Mouse (Mus musculus) ES-CJ7 (cell line): Measurements from ENCODE around the gene Pdcd6ip.

Experiments used
- DNase-seq: peaks from one replicate; pipeline ENCODE4 v3.0.0; 2011; ENCODE audit warnings: low read depth, low spot score

The Pdcd6ip gene

DNA sequence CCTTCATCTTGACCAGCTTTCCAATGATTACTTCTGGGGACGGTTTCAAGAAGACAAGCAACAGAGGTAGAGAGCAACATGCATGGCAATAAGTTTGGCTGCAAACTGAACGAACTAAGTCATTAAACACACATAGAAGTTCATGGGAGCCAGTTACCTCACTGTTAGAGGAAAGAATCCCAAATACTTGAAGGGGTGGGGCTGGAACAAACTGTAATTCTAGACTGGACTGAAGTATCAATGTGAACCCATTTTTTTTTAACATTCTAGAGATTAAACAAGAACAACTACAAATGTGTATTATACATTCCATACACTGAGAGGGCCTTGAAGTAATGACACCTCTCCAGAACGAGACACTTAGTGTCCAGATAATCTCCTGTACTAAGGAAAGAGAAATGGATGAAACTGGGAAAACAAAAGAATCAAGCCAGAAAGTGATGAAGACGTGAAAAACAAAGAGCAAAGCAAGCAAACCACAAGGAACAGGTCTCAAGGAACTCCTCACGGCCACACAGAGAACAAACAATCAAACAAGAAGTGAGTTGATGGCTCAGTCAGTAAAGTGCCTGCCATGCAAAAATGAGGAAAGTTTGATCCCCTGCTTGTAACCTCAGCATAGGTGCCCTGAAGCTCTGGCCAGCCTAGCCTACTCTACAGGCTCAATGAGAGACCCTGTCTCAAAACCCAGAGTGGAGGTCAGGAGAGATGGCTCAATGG lies 6.5 kb downstream of the Pdcd6ip start:
- DNase-seq, result no peak

DNA sequence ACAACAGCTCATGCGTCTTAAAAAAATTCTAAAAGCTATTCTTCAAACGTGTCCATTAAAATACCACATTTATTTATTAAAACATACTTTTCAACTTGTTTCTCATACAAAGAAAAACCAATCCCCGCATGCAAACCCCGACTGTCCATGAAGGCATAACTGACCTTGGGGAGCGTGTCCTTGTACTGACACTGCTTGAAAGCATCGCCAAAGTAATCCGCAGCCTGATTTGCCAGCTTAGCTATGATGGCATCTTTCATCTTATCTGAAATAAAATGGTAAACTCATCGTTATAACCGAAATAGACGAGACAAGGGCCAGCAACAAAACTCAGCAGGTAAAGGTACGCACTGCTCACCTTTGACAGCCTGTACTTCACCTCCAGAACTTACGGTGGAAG lies 20.6 kb downstream of the Pdcd6ip start:
- DNase-seq, result no peak

DNA sequence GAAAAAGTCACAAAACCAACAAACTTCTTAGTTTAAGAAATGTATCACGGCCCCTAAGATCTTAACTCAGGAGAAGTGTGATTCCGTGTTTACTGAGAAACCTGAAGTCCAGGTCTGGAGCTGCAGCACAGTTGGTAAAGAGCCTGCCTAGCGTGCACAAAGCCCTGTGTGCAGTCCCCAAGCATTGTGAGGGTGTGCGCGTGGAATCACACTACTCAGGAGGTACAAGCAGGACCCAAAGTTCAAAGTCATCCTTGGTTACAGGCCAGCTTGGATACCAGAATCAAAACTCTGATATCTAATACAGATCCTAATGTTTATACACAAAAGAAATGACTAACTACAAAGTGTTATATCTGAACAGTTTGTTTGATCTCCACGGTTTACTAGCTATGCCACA lies 34.3 kb downstream of the Pdcd6ip start:
- no peak for DNase-seq

GRCm38 (mm10) chr9:113672352-113672751 lies 35.7 kb downstream of the Pdcd6ip start:
- DNase-seq, result no peak

GRCm38 (mm10) chr9:113670857-113671106 lies 37.3 kb downstream of the Pdcd6ip start:
- peak; percentile 24 for DNase-seq

- DNase-seq, result peak; percentile 50
Measured at GRCm38 (mm10) chr9:113670105-113670856, 37.8 kb downstream of the Pdcd6ip start.

GRCm38 (mm10) chr9:113663476-113663875 lies 44.6 kb downstream of the Pdcd6ip start:
- no peak for DNase-seq

DNA sequence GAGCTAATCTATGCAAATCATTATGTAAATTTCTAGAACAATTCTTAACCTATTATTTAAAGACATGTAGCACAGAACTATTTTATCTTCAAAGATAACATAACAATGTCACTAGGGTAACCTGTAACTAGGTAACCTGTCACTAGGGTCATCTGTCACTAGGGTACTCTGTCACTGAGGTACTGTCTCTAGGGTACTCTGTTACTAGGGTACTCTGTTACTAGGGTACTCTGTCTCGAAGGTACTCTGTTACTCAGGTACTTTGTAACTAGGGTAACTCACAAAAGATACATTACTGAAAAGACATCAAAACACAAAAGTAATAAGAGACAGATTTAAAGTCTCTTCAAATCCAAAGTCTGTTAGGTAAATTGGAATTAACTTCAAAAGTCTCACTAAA lies 50.2 kb downstream of the Pdcd6ip start:
- DNase-seq, result no peak

DNA sequence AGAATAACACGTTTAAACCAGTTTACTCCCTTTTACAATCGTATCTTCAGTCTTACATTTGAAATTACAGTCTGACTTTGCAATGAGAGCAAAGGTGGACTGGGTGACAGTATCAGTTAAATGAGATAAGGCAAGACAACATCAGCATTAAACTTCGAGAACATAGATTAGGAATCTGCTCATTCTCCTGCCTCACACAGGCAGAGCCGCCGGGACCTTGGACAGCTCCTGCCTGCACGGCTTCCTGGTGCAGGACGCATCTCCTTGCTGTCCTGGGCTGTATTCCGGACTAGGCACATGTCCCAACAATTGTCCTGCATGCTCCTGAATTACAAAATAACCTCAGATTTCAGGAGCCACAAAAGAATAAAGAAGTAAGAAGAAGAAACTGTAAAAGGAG lies 54.5 kb downstream of the Pdcd6ip start:
- DNase-seq, result peak; percentile 30

DNA sequence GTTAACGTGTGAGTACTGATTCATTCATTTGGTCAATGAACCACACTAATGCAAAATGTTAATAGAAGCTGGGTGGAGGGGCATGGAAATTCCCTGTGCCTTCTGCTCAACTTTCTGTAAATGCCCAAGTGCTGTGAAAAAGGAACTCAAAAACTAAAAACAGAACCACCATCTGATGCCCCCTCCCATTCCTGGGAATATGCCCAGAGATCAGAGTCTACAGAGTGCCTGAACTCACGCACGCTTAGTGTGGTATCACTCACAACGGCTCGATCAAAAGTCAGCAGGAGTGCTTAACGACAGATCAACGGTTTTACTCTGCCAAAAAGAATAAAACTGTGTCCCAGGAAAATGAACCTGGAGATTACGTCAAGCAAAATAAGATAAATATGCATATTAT lies 57.3 kb downstream of the Pdcd6ip start:
- no peak for DNase-seq

- DNase-seq, result peak; percentile 62
Measured at GRCm38 (mm10) chr9:113649211-113649610, 58.8 kb downstream of the Pdcd6ip start.

DNA sequence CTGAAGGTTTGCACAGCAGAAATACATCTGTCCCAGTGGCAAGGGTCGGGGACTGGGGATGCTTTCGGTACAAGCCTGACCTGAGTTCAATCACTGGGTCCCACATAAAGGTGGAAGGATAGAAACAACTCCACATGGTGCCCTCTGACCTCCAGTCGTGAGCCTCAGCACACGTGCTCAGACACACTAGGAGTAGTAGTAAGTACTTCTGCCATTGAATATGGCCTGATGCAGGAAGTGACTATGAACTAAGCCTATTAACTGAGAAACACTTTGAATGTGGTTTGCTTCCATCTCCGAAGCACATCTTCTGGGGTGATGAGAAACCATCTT lies 62.3 kb downstream of the Pdcd6ip start:
- no peak for DNase-seq

- peak; percentile 64 for DNase-seq
Measured at GRCm38 (mm10) chr9:113645153-113645836, 62.8 kb downstream of the Pdcd6ip start.

GRCm38 (mm10) chr9:113644701-113645100 lies 63.4 kb downstream of the Pdcd6ip start:
- no peak for DNase-seq

- DNase-seq, result no peak
Measured at GRCm38 (mm10) chr9:113644076-113644475, 64.0 kb downstream of the Pdcd6ip start.

- no peak for DNase-seq
Measured at GRCm38 (mm10) chr9:113643669-113644068, 64.4 kb downstream of the Pdcd6ip start.

DNA sequence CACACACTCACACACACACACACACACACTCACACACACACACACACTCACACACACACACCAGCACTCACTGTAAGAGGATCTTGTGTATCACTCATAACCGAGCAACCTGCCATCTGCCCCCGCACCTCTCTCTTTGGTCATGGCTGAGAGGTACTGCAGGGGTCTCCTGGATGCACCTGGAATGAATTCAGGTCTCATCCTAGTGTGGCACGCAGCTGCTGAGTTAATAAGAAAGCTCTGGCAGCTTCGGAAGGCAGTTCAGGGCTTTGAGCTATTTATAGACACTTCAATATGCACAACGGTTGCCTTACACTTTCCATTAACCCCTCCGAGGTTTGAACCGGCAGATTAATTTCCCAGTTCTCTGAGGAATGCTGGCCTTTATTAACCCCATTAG lies 73.1 kb downstream of the Pdcd6ip start:
- DNase-seq, result no peak

DNA sequence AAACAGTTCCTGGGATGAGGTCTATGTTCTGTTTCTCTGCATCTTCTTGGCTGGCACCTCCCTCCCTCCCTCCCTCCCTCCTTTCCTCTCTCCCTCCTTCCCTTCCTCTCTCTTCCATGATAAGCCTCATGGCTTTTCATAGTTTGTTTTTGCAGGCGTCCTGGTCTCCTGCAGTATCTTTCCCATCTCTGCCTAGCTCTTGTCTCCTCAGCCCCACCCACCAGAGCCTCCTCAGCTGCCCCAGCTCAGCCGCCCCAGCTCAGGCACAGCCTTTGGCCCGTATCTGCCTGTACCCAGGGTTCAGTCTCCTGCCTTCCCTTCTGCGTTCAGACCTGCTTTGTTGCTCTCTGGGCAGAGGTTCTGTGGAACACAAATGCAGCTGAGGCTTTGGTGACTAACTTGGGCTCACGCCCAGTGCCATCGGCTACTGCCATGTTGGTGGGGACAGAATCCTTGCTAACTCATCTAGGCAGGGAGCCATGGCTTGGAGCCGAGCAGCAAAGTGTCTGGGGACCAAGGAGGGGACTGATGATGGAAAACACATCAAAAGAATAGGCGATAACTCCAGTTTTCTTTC lies 74.8 kb downstream of the Pdcd6ip start:
- DNase-seq, result no peak

- no peak for DNase-seq
Measured at GRCm38 (mm10) chr9:113632350-113633043, 75.6 kb downstream of the Pdcd6ip start.

DNA sequence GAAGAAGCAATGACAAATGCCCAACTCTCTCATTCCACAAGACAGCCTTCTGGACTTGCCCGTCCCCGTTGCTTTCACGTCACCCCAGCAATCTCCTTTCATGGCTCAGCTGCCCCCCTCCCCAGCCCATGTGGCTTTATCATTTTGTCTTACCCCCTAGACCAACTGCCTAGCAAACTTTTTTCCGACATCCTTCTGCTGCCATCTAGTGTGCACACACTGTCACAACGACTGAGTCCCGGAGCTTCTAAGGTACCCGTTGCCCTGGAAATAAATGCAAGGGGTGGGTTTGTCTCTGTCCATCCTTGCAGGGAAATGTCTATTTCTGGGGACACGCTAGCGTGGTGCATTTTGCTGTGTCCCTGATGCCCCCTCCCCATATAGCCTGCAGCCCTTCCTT lies 78.4 kb downstream of the Pdcd6ip start:
- DNase-seq, result peak; percentile 59

DNA sequence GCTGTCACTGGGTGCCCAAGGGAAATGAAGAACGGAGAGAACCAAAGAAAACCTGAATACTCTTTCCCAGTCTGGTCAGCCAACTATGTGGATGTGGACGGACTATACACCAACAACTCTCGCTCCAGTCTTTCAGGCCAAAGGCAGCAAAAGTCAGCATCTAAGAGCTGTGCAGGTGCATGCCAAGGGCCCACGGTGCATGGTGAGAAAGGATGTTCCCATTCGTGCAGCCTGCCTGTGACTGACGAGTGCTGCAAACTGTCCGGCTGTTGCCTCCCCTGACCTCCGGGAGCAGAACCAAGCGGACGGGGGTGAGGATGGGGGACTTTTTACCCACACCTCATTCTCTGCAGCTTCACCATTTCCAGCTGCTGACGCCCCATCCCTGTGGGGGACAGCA lies 78.9 kb downstream of the Pdcd6ip start:
- DNase-seq, result no peak

DNA sequence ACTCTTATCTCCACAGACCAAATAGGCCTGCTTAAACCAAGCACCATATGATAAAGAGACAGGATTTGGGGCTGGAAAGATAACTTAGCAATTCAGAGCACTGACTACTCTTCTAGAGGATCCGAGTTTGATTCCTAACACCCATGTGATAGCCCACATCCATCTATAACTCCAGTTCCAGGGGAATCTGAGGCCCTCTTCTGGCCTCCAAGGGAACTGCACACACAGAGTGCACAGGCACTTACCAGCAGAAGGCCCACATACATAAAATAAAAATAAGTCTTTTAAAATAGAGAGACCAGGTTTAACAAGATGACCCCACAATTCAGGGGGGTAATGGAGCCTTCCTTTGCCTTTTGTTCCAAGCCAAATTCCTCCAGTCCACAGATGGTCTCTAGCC lies 79.3 kb downstream of the Pdcd6ip start:
- peak; percentile 25 for DNase-seq
